Mouse (Mus musculus) macrophage (primary cell): Measurements from ENCODE around the gene Olfml1. TPM values are rescaled to one million over a fixed set of nuclear protein-coding genes. Genes with fewer than 3 reads are reported as not detected.

Experiments used
- H3K27ac ChIP-seq: fragments of 350-480 bp; formaldehyde crosslinking; 2 replicates; pipeline ENCODE4 v1.9.0; 2021
- H3K36me3 ChIP-seq: fragments of 350-480 bp; formaldehyde crosslinking; 2 replicates; pipeline ENCODE4 v1.9.0; 2021; ENCODE audit errors: inconsistent target
- H3K4me3 ChIP-seq: fragments of 350-480 bp; formaldehyde crosslinking; 2 replicates; pipeline ENCODE4 v1.9.0; 2021; ENCODE audit errors: inconsistent target
- H3K79me2 ChIP-seq: fragments of 350-480 bp; formaldehyde crosslinking; 2 replicates; pipeline ENCODE4 v1.9.0; 2021; ENCODE audit errors: inconsistent target
- WGBS: methylation state at CpG from one replicate; pipeline ENCODE4 v1.1.7; 2026; ENCODE audit warnings: inconsistent platforms; ENCODE audit not compliant: missing documents; 5-methylcytosine and 5-hydroxymethylcytosine counted together
- polyA plus RNA-seq: library from polyadenylated mRNA; stranded (reverse); fragments of 250-400 nt; gene quantifications from 3 replicates; pipeline ENCODE4 v1.2.4, GENCODE M21; 2018; ENCODE audit warnings: inconsistent platforms
- total RNA-seq, 78 experiments: library from RNA; depleted of rRNA; stranded (reverse); fragments of 250-400 nt; gene quantifications; 1 replicate in 9 of 78; 2 replicates in 24 of 78; 3 replicates in 43 of 78; 4 replicates in 2 of 78; pipeline ENCODE4 v1.2.4; 2018; ENCODE audit warnings: inconsistent platforms in 56 of 78

Olfml1 gene
- 1 to 10 TPM in 1 of 26 experiments, not detected in 25; 2.8 TPM for total RNA-seq (2018; cell fraction: chromatin; rRNA removed)
- not detected for total RNA-seq (2018; cell fraction: cytosol; rRNA removed)
- total RNA-seq (2018; cell fraction: nucleus; rRNA removed): not detected
- polyA plus RNA-seq: not detected in 3 replicates

- Histone ChIP-seq H3K27ac (no peak within 1 kb of the TSS), H3K4me3 (no peak within 1 kb of the TSS), H3K36me3 (no peaks in the 10 kb centered on the region), H3K79me2 (no peaks in the 10 kb centered on the region)
- 86% methylated on average over 7 of the region's 7 CpGs for WGBS
These were observed at the start of gene Olfml1 for GRCm38 (mm10) chr7:107567261-107567671. Gene Olfml1 (plus strand): TSS chr7:107567446.

- WGBS: 88% methylated on average over 12 of the region's 12 CpGs
- H3K36me3 ChIP-seq: no peaks in the 10 kb centered on the region
- H3K79me2 ChIP-seq: no peaks in the 10 kb centered on the region
- H3K27ac ChIP-seq: no peak overlapping the region
- H3K4me3 ChIP-seq: no peak overlapping the region
These were observed 47.8 kb upstream of the Olfml1 start for GRCm38 (mm10) chr7:107519256-107520025.

- Histone ChIP-seq H3K4me3 (no peak overlapping the region), H3K36me3 (no peaks in the 10 kb centered on the region), H3K27ac (no peak overlapping the region), H3K79me2 (no peaks in the 10 kb centered on the region)
- 84% methylated on average over 5 of the region's 6 CpGs for WGBS
These were observed 45.8 kb upstream of the Olfml1 start for GRCm38 (mm10) chr7:107521411-107521810.

GRCm38 (mm10) chr7:107526299-107526698 is 40.9 kb upstream of the Olfml1 start:
- H3K4me3 ChIP-seq: no peak overlapping the region
- H3K36me3 ChIP-seq: no peaks in the 10 kb centered on the region
- WGBS: 14% methylated on average over 1 of the region's 1 CpGs
- no peak overlapping the region for H3K27ac ChIP-seq
- no peaks in the 10 kb centered on the region for H3K79me2 ChIP-seq

GRCm38 (mm10) chr7:107528169-107528772 is 39.0 kb upstream of the Olfml1 start:
- no peaks in the 10 kb centered on the region for H3K36me3 ChIP-seq
- WGBS: 88% methylated on average over 3 of the region's 3 CpGs
- H3K4me3 ChIP-seq: no peak overlapping the region
- no peak overlapping the region for H3K27ac ChIP-seq
- H3K79me2 ChIP-seq: no peaks in the 10 kb centered on the region

- 86% methylated on average over 2 of the region's 5 CpGs for WGBS
- no peaks in the 10 kb centered on the region for H3K79me2 ChIP-seq
- no peaks in the 10 kb centered on the region for H3K36me3 ChIP-seq
- H3K27ac ChIP-seq: no peak overlapping the region
- no peak overlapping the region for H3K4me3 ChIP-seq
These were observed 37.9 kb upstream of the Olfml1 start for GRCm38 (mm10) chr7:107529364-107529763.

- no peak overlapping the region for H3K27ac ChIP-seq
- no peaks in the 10 kb centered on the region for H3K79me2 ChIP-seq
- no peak overlapping the region for H3K4me3 ChIP-seq
- H3K36me3 ChIP-seq: no peaks in the 10 kb centered on the region
- 91% methylated on average over 4 of the region's 4 CpGs for WGBS
These were observed 31.9 kb upstream of the Olfml1 start for GRCm38 (mm10) chr7:107535311-107535710.

GRCm38 (mm10) chr7:107536516-107536915 is 30.7 kb upstream of the Olfml1 start:
- WGBS: 88% methylated on average over 6 of the region's 6 CpGs

GRCm38 (mm10) chr7:107540034-107540433 is 27.2 kb upstream of the Olfml1 start:
- Histone ChIP-seq H3K79me2 (no peaks in the 10 kb centered on the region), H3K4me3 (no peak overlapping the region), H3K36me3 (no peaks in the 10 kb centered on the region), H3K27ac (no peak overlapping the region)
- 49% methylated on average over 4 of the region's 4 CpGs for WGBS

More at GRCm38 (mm10) chr7:107536516-107536915, 30.7 kb upstream of the Olfml1 start:
- H3K27ac ChIP-seq: no peak overlapping the region
- H3K4me3 ChIP-seq: no peak overlapping the region
- H3K79me2 ChIP-seq: no peaks in the 10 kb centered on the region
- no peaks in the 10 kb centered on the region for H3K36me3 ChIP-seq

GRCm38 (mm10) chr7:107545011-107545410 is 22.2 kb upstream of the Olfml1 start:
- Histone ChIP-seq H3K4me3 (no peak overlapping the region), H3K79me2 (no peaks in the 10 kb centered on the region), H3K36me3 (no peaks in the 10 kb centered on the region), H3K27ac (no peak overlapping the region)
- 72% methylated on average over 1 of the region's 1 CpGs for WGBS

- WGBS: 94% methylated on average over 3 of the region's 3 CpGs
- H3K79me2 ChIP-seq: no peaks in the 10 kb centered on the region
These were observed 19.4 kb upstream of the Olfml1 start for GRCm38 (mm10) chr7:107547872-107548271.

GRCm38 (mm10) chr7:107553461-107553860 is 13.8 kb upstream of the Olfml1 start:
- no peaks in the 10 kb centered on the region for H3K79me2 ChIP-seq
- H3K27ac ChIP-seq: no peak overlapping the region
- H3K36me3 ChIP-seq: no peaks in the 10 kb centered on the region
- 15% methylated on average over 1 of the region's 1 CpGs for WGBS
- H3K4me3 ChIP-seq: no peak overlapping the region

More at GRCm38 (mm10) chr7:107547872-107548271, 19.4 kb upstream of the Olfml1 start:
- no peak overlapping the region for H3K27ac ChIP-seq
- H3K4me3 ChIP-seq: no peak overlapping the region
- no peaks in the 10 kb centered on the region for H3K36me3 ChIP-seq

GRCm38 (mm10) chr7:107555906-107556305 is 11.3 kb upstream of the Olfml1 start:
- Histone ChIP-seq H3K4me3 (no peak overlapping the region), H3K79me2 (no peaks in the 10 kb centered on the region), H3K36me3 (no peaks in the 10 kb centered on the region), H3K27ac (no peak overlapping the region)
- WGBS: 86% methylated on average over 3 of the region's 3 CpGs

- H3K27ac ChIP-seq: no peak overlapping the region
- no peaks in the 10 kb centered on the region for H3K79me2 ChIP-seq
- H3K4me3 ChIP-seq: no peak overlapping the region
- no peaks in the 10 kb centered on the region for H3K36me3 ChIP-seq
- WGBS: 100% methylated on average over 2 of the region's 2 CpGs
These were observed 6.6 kb upstream of the Olfml1 start for GRCm38 (mm10) chr7:107560675-107561074.

- Histone ChIP-seq H3K27ac (no peak overlapping the region), H3K4me3 (no peak overlapping the region), H3K36me3 (no peaks in the 10 kb centered on the region), H3K79me2 (no peaks in the 10 kb centered on the region)
- 5% methylated on average over 3 of the region's 3 CpGs for WGBS
These were observed 5.7 kb upstream of the Olfml1 start for GRCm38 (mm10) chr7:107561584-107561983.
